Mouse (Mus musculus): ENCODE results near the gene 4930449I24Rik. TPM values are rescaled to one million over a fixed set of nuclear protein-coding genes. Genes with fewer than 3 reads are reported as not detected.
"Not testable (repeated sequence)": the region's sequence is repeated elsewhere in the genome, so short reads cannot be mapped to it uniquely, and the experiment has no call there.

Gene 4930449I24Rik
- polyA plus RNA-seq, 1 experiment from 2014 or later = not detected

- H3K4me1 ChIP-seq (ENCODE audit: control insufficient read depth in 2 of 2, insufficient read depth in 2 of 2, low read length in 2 of 2); H3K27me3 ChIP-seq (ENCODE audit: control insufficient read depth, insufficient read depth, low read length); H3K27ac ChIP-seq (replicated peaks in 1 of 2; ENCODE audit: control insufficient read depth in 1 of 2, insufficient read depth in 1 of 2, low read depth in 2 of 2, low read length in 2 of 2); ATAC-seq (ENCODE audit: insufficient number of reproducible peaks, insufficient read depth, low FRiP score, low read depth); H3K9ac ChIP-seq (ENCODE audit: low read length); H3K36me3 ChIP-seq (ENCODE audit: control insufficient read depth, insufficient read depth, low read length); H3K4me2 ChIP-seq (ENCODE audit: low read length); H3K4me3 ChIP-seq (ENCODE audit: control insufficient read depth in 1 of 2, insufficient read depth in 1 of 2, low read depth in 1 of 2, low read length in 2 of 2); H3K9me3 ChIP-seq (ENCODE audit: control insufficient read depth, low read length): not testable (repeated sequence)
- WGBS = 7% methylated on average over 4 of the region's 4 CpGs
These were observed 22.6 kb upstream of the 4930449I24Rik start for GRCm38 (mm10) chr5:146479564-146479963.

DNA sequence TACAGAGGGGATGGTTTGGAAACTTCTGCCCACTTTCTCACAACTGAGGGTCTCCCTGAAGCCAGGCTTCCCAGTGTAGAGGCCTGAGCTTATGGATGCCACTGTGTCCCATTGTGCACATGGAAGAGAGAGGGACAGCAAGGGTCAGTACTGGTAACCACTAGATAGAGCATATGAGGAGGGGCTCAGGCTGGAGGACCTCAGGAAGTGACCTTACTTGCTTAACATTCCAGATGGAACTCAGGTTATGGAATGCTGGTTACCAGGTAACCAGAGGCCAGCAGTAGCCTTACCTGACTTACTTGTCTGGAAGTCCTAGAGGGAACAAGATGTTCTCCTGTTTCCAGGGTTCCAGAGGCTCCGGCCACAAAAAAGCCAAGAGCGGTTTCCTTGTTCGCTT is 20.5 kb upstream of the 4930449I24Rik start, which contains the start of gene Gm6408:
Gm6408 (plus strand) TSS at position 301 of the 400 bp plus-strand sequence.
- not testable (repeated sequence) for H3K4me1 ChIP-seq (ENCODE audit: control insufficient read depth in 2 of 2, insufficient read depth in 2 of 2, low read length in 2 of 2); H3K4me3 ChIP-seq (ENCODE audit: control insufficient read depth in 1 of 2, insufficient read depth in 1 of 2, low read depth in 1 of 2, low read length in 2 of 2); H3K9ac ChIP-seq (ENCODE audit: low read length); H3K27me3 ChIP-seq (ENCODE audit: control insufficient read depth, insufficient read depth, low read length); ATAC-seq (ENCODE audit: insufficient number of reproducible peaks, insufficient read depth, low FRiP score, low read depth); H3K27ac ChIP-seq (replicated peaks in 1 of 2; ENCODE audit: control insufficient read depth in 1 of 2, insufficient read depth in 1 of 2, low read depth in 2 of 2, low read length in 2 of 2); H3K36me3 ChIP-seq (ENCODE audit: control insufficient read depth, insufficient read depth, low read length); H3K9me3 ChIP-seq (ENCODE audit: control insufficient read depth, low read length); H3K4me2 ChIP-seq (ENCODE audit: low read length)
- 80% methylated on average over 1 of the region's 3 CpGs for WGBS

- ATAC-seq (ENCODE audit: insufficient number of reproducible peaks, insufficient read depth, low FRiP score, low read depth); H3K36me3 ChIP-seq (ENCODE audit: control insufficient read depth, insufficient read depth, low read length); H3K4me2 ChIP-seq (ENCODE audit: low read length); H3K4me1 ChIP-seq (ENCODE audit: control insufficient read depth in 2 of 2, insufficient read depth in 2 of 2, low read length in 2 of 2); H3K9ac ChIP-seq (ENCODE audit: low read length); H3K27ac ChIP-seq (replicated peaks in 1 of 2; ENCODE audit: control insufficient read depth in 1 of 2, insufficient read depth in 1 of 2, low read depth in 2 of 2, low read length in 2 of 2); H3K9me3 ChIP-seq (ENCODE audit: control insufficient read depth, low read length); H3K4me3 ChIP-seq (ENCODE audit: control insufficient read depth in 1 of 2, insufficient read depth in 1 of 2, low read depth in 1 of 2, low read length in 2 of 2); H3K27me3 ChIP-seq (ENCODE audit: control insufficient read depth, insufficient read depth, low read length): not testable (repeated sequence)
- 4% methylated on average over 3 of the region's 4 CpGs for WGBS
These were observed 13.2 kb upstream of the 4930449I24Rik start for GRCm38 (mm10) chr5:146488959-146489358.

GRCm38 (mm10) chr5:146491063-146491462 is 11.1 kb upstream of the 4930449I24Rik start, which contains the start of gene Gm6370:
Gm6370 (plus strand) TSS chr5:146491363.
- H3K9me3 ChIP-seq (ENCODE audit: control insufficient read depth, low read length); H3K27ac ChIP-seq (replicated peaks in 1 of 2; ENCODE audit: control insufficient read depth in 1 of 2, insufficient read depth in 1 of 2, low read depth in 2 of 2, low read length in 2 of 2); H3K4me2 ChIP-seq (ENCODE audit: low read length); H3K9ac ChIP-seq (ENCODE audit: low read length); H3K4me3 ChIP-seq (ENCODE audit: control insufficient read depth in 1 of 2, insufficient read depth in 1 of 2, low read depth in 1 of 2, low read length in 2 of 2); ATAC-seq (ENCODE audit: insufficient number of reproducible peaks, insufficient read depth, low FRiP score, low read depth); H3K36me3 ChIP-seq (ENCODE audit: control insufficient read depth, insufficient read depth, low read length); H3K4me1 ChIP-seq (ENCODE audit: control insufficient read depth in 2 of 2, insufficient read depth in 2 of 2, low read length in 2 of 2); H3K27me3 ChIP-seq (ENCODE audit: control insufficient read depth, insufficient read depth, low read length): not testable (repeated sequence)
- WGBS = no CpG with 5 or more reads among the region's 5 CpGs

DNA sequence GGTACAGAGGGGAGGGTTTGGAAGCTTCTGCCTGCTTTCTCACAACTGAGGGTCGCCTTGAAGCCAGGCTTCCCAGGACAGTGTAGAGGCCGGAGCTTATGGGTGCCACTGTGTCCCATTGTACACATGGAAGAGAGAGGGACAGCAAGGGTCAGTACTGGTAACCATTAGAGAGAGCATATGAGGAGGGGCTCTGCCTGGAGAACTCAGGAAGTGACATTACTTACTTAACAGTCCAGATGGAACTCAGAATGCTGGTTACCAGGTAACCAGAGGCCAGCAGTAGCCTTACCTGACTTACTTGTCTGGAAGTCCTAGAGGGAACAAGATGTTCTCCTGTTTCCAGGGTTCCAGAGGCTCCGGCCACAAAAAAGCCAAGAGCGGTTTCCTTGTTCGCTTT is 11.6 kb downstream of the 4930449I24Rik start, which contains the start of gene Gm3402:
Gm3402 (plus strand) TSS at position 301 of the 400 bp plus-strand sequence.
- ATAC-seq (ENCODE audit: insufficient number of reproducible peaks, insufficient read depth, low FRiP score, low read depth); H3K9me3 ChIP-seq (ENCODE audit: control insufficient read depth, low read length); H3K4me3 ChIP-seq (ENCODE audit: control insufficient read depth in 1 of 2, insufficient read depth in 1 of 2, low read depth in 1 of 2, low read length in 2 of 2); H3K27ac ChIP-seq (replicated peaks in 1 of 2; ENCODE audit: control insufficient read depth in 1 of 2, insufficient read depth in 1 of 2, low read depth in 2 of 2, low read length in 2 of 2); H3K27me3 ChIP-seq (ENCODE audit: control insufficient read depth, insufficient read depth, low read length); H3K4me2 ChIP-seq (ENCODE audit: low read length); H3K36me3 ChIP-seq (ENCODE audit: control insufficient read depth, insufficient read depth, low read length); H3K4me1 ChIP-seq (ENCODE audit: control insufficient read depth in 2 of 2, insufficient read depth in 2 of 2, low read length in 2 of 2); H3K9ac ChIP-seq (ENCODE audit: low read length): not testable (repeated sequence)
- WGBS = no CpG with 5 or more reads among the region's 5 CpGs

DNA sequence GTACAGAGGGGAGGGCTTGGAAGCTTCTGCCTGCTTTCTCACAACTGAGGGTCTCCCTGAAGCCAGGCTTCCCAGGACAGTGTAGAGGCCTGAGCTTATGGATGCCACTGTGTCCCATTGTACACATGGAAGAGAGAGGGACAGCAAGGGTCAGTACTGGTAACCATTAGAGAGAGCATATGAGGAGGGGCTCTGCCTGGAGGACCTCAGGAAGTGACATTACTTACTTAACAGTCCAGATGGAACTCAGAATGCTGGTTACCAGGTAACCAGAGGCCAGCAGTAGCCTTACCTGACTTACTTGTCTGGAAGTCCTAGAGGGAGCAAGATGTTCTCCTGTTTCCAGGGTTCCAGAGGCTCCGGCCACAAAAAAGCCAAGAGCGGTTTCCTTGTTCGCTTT is 23.3 kb downstream of the 4930449I24Rik start, which contains the start of gene Gm3404:
Gm3404 (plus strand) TSS at position 301 of the 400 bp plus-strand sequence.
- not testable (repeated sequence) for H3K9me3 ChIP-seq (ENCODE audit: control insufficient read depth, low read length); H3K27me3 ChIP-seq (ENCODE audit: control insufficient read depth, insufficient read depth, low read length); H3K36me3 ChIP-seq (ENCODE audit: control insufficient read depth, insufficient read depth, low read length); H3K27ac ChIP-seq (replicated peaks in 1 of 2; ENCODE audit: control insufficient read depth in 1 of 2, insufficient read depth in 1 of 2, low read depth in 2 of 2, low read length in 2 of 2); H3K9ac ChIP-seq (ENCODE audit: low read length); H3K4me3 ChIP-seq (ENCODE audit: control insufficient read depth in 1 of 2, insufficient read depth in 1 of 2, low read depth in 1 of 2, low read length in 2 of 2); H3K4me2 ChIP-seq (ENCODE audit: low read length); H3K4me1 ChIP-seq (ENCODE audit: control insufficient read depth in 2 of 2, insufficient read depth in 2 of 2, low read length in 2 of 2); ATAC-seq (ENCODE audit: insufficient number of reproducible peaks, insufficient read depth, low FRiP score, low read depth)
- 100% methylated on average over 2 of the region's 3 CpGs for WGBS

GRCm38 (mm10) chr5:146537347-146537746 is 35.1 kb downstream of the 4930449I24Rik start, which contains the start of gene Gm3409:
Gm3409 (plus strand) TSS chr5:146537647.
- WGBS = 100% methylated on average over 2 of the region's 3 CpGs
- not testable (repeated sequence) for H3K9me3 ChIP-seq (ENCODE audit: control insufficient read depth, low read length); H3K27me3 ChIP-seq (ENCODE audit: control insufficient read depth, insufficient read depth, low read length); H3K9ac ChIP-seq (ENCODE audit: low read length); H3K36me3 ChIP-seq (ENCODE audit: control insufficient read depth, insufficient read depth, low read length); H3K4me1 ChIP-seq (ENCODE audit: control insufficient read depth in 2 of 2, insufficient read depth in 2 of 2, low read length in 2 of 2); ATAC-seq (ENCODE audit: insufficient number of reproducible peaks, insufficient read depth, low FRiP score, low read depth); H3K27ac ChIP-seq (replicated peaks in 1 of 2; ENCODE audit: control insufficient read depth in 1 of 2, insufficient read depth in 1 of 2, low read depth in 2 of 2, low read length in 2 of 2); H3K4me2 ChIP-seq (ENCODE audit: low read length); H3K4me3 ChIP-seq (ENCODE audit: control insufficient read depth in 1 of 2, insufficient read depth in 1 of 2, low read depth in 1 of 2, low read length in 2 of 2)

Measured in heart, embryonic 14.5 days (tissue).